Mouse (Mus musculus): Measurements from ENCODE around the gene Nhsl1. TPM values are rescaled to one million over a fixed set of nuclear protein-coding genes. Genes with fewer than 3 reads are reported as not detected.

Gene Nhsl1
- polyA plus RNA-seq, 2 experiments, result 0.50 to 0.64 TPM

- Histone ChIP-seq H3K27ac (no peak overlapping the region), H3K9me3 (ENCODE audit: control insufficient read depth, low read length) (no peaks in the 10 kb centered on the region), H3K27me3 (ENCODE audit: control insufficient read depth, insufficient read depth, low read length) (no peaks in the 10 kb centered on the region), H3K36me3 (replicated peaks; ENCODE audit: control insufficient read depth, insufficient read depth, low read depth) (no peaks in the 10 kb centered on the region), H3K4me1 (replicated peaks; ENCODE audit: control insufficient read depth in 2 of 2, insufficient read depth in 2 of 2, low read length in 1 of 2) (no peaks in the 10 kb centered on the region; a peak in 1 of 4 replicates), H3K4me3 (ENCODE audit: insufficient read depth in 1 of 2, low read depth in 2 of 2, low read length in 2 of 2) (no peak overlapping the region), H3K4me2 (ENCODE audit: low read depth) (no peak overlapping the region), H3K9ac (replicated peaks) (no peak overlapping the region)
- DNase-seq (ENCODE audit: low read depth in 3 of 3, low spot score in 3 of 3), result no peak
- ATAC-seq (ENCODE audit: insufficient read depth), result no peak
- TF ChIP-seq CTCF (IDR thresholded peaks at IDR 0.05; ENCODE audit: low read depth) (no peak), EP300 (IDR thresholded peaks at IDR 0.05; ENCODE audit: low read depth) (no peak)
- 33% methylated on average over 6 of the region's 6 CpGs for WGBS (ENCODE audit: insufficient replicate concordance)
Observed at GRCm38 (mm10) chr10:18392268-18392667, 73.5 kb downstream of the Nhsl1 start.

DNA sequence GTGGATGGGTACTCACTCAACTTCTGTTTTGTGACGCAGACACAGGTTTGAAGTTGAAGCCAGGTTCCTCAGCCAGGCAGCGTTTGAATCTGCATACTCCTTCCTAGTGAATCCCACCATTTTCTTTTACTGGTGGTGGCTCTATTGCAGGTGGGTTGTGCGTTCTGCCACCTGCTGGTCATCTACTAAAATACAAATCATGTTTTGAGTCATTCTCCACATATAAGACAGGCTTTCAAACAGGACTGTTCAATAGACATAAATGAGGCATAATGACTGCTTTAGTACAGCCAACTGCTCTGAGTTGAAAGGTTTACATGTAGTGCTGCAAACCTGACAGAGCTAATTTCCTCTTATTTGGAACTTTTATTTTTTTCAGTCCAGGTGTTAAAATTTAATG, 75.0 kb downstream of the Nhsl1 start:
- no peaks in the 10 kb centered on the region for H3K9me3 ChIP-seq (ENCODE audit: control insufficient read depth, low read length)
- H3K4me2 ChIP-seq (ENCODE audit: low read depth), result no peak overlapping the region
- no peak for DNase-seq (ENCODE audit: low read depth in 3 of 3, low spot score in 3 of 3)
- TF ChIP-seq EP300 (IDR thresholded peaks at IDR 0.05; ENCODE audit: low read depth) (no peak), CTCF (IDR thresholded peaks at IDR 0.05; ENCODE audit: low read depth) (peak; percentile 47)
- WGBS (ENCODE audit: insufficient replicate concordance), result 37% methylated on average over 3 of the region's 3 CpGs
- H3K36me3 ChIP-seq (replicated peaks; ENCODE audit: control insufficient read depth, insufficient read depth, low read depth), result no peaks in the 10 kb centered on the region
- H3K4me3 ChIP-seq (ENCODE audit: insufficient read depth in 1 of 2, low read depth in 2 of 2, low read length in 2 of 2), result no peak overlapping the region
- no peaks in the 10 kb centered on the region; a peak in 1 of 4 replicates for H3K4me1 ChIP-seq (replicated peaks; ENCODE audit: control insufficient read depth in 2 of 2, insufficient read depth in 2 of 2, low read length in 1 of 2)
- H3K27ac ChIP-seq, result no peak overlapping the region
- ATAC-seq (ENCODE audit: insufficient read depth), result no peak
- no peaks in the 10 kb centered on the region for H3K27me3 ChIP-seq (ENCODE audit: control insufficient read depth, insufficient read depth, low read length)
- H3K9ac ChIP-seq (replicated peaks), result no peak overlapping the region

DNA sequence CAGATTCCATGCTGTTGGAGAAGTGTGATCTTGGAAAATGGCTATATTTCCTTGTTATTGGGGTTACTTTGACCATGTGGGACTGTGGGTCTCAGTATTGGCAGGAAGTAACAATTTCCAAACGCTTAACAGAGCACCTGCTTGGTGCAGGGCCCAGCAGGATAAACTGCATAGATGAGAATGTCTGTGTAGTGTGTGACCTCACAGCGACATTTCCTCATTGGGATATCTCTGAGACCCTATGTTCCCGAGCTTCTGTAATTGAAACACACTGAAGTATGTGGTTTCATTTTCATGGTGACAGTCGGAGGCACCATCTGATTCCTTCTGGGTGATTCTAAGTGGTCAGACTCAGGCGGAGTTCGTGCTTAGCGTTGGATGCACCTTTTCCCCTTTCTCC, 75.5 kb downstream of the Nhsl1 start:
- H3K27ac ChIP-seq, result no peak overlapping the region
- H3K27me3 ChIP-seq (ENCODE audit: control insufficient read depth, insufficient read depth, low read length), result no peaks in the 10 kb centered on the region
- no peaks in the 10 kb centered on the region; a peak in 1 of 4 replicates for H3K4me1 ChIP-seq (replicated peaks; ENCODE audit: control insufficient read depth in 2 of 2, insufficient read depth in 2 of 2, low read length in 1 of 2)
- WGBS (ENCODE audit: insufficient replicate concordance), result 53% methylated on average over 7 of the region's 7 CpGs
- no peak overlapping the region for H3K4me3 ChIP-seq (ENCODE audit: insufficient read depth in 1 of 2, low read depth in 2 of 2, low read length in 2 of 2)
- H3K4me2 ChIP-seq (ENCODE audit: low read depth), result no peak overlapping the region
- no peaks in the 10 kb centered on the region for H3K36me3 ChIP-seq (replicated peaks; ENCODE audit: control insufficient read depth, insufficient read depth, low read depth)
- TF ChIP-seq CTCF (IDR thresholded peaks at IDR 0.05; ENCODE audit: low read depth), result no peak
- TF ChIP-seq EP300 (IDR thresholded peaks at IDR 0.05; ENCODE audit: low read depth), result no peak
- no peaks in the 10 kb centered on the region for H3K9me3 ChIP-seq (ENCODE audit: control insufficient read depth, low read length)
- no peak for ATAC-seq (ENCODE audit: insufficient read depth)
- no peak overlapping the region for H3K9ac ChIP-seq (replicated peaks)
- no peak for DNase-seq (ENCODE audit: low read depth in 3 of 3, low spot score in 3 of 3)

- H3K9me3 ChIP-seq (ENCODE audit: control insufficient read depth, low read length), result no peaks in the 10 kb centered on the region
- H3K4me1 ChIP-seq (replicated peaks; ENCODE audit: control insufficient read depth in 2 of 2, insufficient read depth in 2 of 2, low read length in 1 of 2), result 0 out of 4 replicates have a peak, but pooled peaks cover 0 to 2% of the 10 kb centered on the region in 2 experiments
- DNase-seq (ENCODE audit: low read depth in 3 of 3, low spot score in 3 of 3) (no peak), ATAC-seq (ENCODE audit: insufficient read depth) (no peak)
- no peak overlapping the region for H3K4me2 ChIP-seq (ENCODE audit: low read depth)
- H3K27me3 ChIP-seq (ENCODE audit: control insufficient read depth, insufficient read depth, low read length), result no peaks in the 10 kb centered on the region
- no peak for TF ChIP-seq CTCF (IDR thresholded peaks at IDR 0.05; ENCODE audit: low read depth)
- TF ChIP-seq EP300 (IDR thresholded peaks at IDR 0.05; ENCODE audit: low read depth), result no peak
- WGBS (ENCODE audit: insufficient replicate concordance), result 41% methylated on average over 7 of the region's 7 CpGs
- H3K27ac ChIP-seq, result no peak overlapping the region
- H3K9ac ChIP-seq (replicated peaks), result no peak overlapping the region
- H3K4me3 ChIP-seq (ENCODE audit: insufficient read depth in 1 of 2, low read depth in 2 of 2, low read length in 2 of 2), result no peak overlapping the region
- no peaks in the 10 kb centered on the region for H3K36me3 ChIP-seq (replicated peaks; ENCODE audit: control insufficient read depth, insufficient read depth, low read depth)
Observed at GRCm38 (mm10) chr10:18400089-18400644, 81.4 kb downstream of the Nhsl1 start.

DNA sequence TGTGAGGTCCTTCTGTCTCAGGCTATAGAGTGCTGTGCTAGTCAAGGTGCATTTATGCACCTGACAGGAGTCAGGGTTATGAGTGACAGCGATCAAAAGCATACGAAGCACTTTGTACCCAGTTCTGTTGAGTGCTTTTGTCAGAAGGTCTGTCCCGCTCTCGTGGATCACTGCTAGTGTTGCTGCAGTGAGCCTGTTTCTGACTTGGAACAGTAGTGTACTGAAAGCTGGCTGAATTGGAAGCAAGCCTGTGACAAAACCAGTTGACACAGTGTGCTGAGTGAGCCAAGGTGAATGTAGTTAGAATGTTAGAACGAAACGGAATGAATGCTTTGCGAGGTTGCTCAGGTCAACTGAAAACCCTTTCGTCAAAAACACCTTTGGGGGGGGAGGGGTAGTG, 82.2 kb downstream of the Nhsl1 start:
- Histone ChIP-seq H3K4me3 (ENCODE audit: insufficient read depth in 1 of 2, low read depth in 2 of 2, low read length in 2 of 2) (no peak overlapping the region), H3K27ac (no peak overlapping the region), H3K4me1 (replicated peaks; ENCODE audit: control insufficient read depth in 2 of 2, insufficient read depth in 2 of 2, low read length in 1 of 2) (0 out of 4 replicates have a peak, but pooled peaks cover 0 to 2% of the 10 kb centered on the region in 2 experiments), H3K36me3 (replicated peaks; ENCODE audit: control insufficient read depth, insufficient read depth, low read depth) (no peaks in the 10 kb centered on the region), H3K4me2 (ENCODE audit: low read depth) (no peak overlapping the region), H3K9ac (replicated peaks) (no peak overlapping the region), H3K27me3 (ENCODE audit: control insufficient read depth, insufficient read depth, low read length) (no peaks in the 10 kb centered on the region), H3K9me3 (ENCODE audit: control insufficient read depth, low read length) (no peaks in the 10 kb centered on the region)
- WGBS (ENCODE audit: insufficient replicate concordance), result 66% methylated on average over 8 of the region's 8 CpGs
- ATAC-seq (ENCODE audit: insufficient read depth) (no peak), DNase-seq (ENCODE audit: low read depth in 3 of 3, low spot score in 3 of 3) (no peak)
- TF ChIP-seq CTCF (IDR thresholded peaks at IDR 0.05; ENCODE audit: low read depth) (no peak), EP300 (IDR thresholded peaks at IDR 0.05; ENCODE audit: low read depth) (no peak)

Measured in liver, embryonic 14.5 days (tissue).